Mouse (Mus musculus) frontal cortex, postnatal 14 days (tissue): ENCODE measurements around the gene Tspan18.

Experiments used
- DNase-seq, 2 experiments: peaks; one replicate each; pipeline ENCODE4 v3.0.0; 2022; ENCODE audit warnings: low spot score in 2 of 2

The Tspan18 gene

DNA sequence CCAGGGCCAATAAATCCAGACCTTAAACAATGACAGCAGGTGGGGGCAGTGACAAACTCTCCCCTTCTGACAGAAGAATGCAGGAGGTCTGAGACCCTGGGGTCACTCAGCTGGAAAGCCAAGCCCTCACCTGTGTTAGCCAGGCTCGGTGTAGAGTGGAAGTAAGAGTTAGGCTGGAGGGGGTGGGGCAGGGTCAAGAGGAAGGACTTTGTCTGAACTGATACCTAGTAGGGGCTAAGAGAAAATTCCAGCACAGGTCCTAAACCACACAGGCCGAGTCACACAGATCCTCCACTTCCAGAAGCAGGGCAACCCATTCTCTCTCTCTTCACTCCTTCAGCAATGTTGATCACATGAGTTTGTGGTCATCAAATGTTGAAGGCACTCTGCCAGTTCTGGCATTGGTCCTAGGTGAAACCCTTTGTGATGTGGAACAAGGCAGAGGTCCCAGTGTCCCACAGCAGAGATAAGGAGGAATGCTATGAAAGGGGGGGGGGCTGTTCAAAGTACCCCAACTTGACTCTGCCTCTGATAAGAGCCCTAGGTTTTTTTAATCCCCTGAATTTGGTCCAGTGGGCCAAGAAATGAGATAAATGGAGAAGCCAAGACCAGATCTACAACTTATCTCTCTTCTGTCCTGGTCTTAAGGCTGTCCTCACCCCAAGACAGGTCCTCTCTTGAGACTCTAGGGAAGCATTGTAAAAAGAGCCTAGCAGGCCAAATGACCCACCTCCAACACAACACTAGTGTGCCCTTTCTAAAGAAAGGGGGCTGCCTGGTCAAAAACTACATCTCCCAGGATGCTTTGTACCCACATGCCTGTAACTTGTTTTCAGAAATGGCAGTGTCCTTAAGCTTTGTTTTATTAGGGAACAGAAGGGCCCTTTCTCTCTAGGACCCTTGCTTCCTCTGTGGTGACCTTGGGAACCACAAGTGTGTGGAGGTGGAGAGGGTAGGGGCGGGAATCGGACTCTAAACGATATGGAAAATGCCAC lies 71.7 kb downstream of the Tspan18 start:
- no peak for DNase-seq

- no peak for DNase-seq
Measured at GRCm38 (mm10) chr2:93261521-93262290, 72.6 kb downstream of the Tspan18 start.

- DNase-seq, result no peak
Measured at GRCm38 (mm10) chr2:93257634-93258033, 76.7 kb downstream of the Tspan18 start.

GRCm38 (mm10) chr2:93256735-93257405 lies 77.4 kb downstream of the Tspan18 start:
- DNase-seq, result no peak

- DNase-seq, result peak; percentile 7 to 28
Measured at GRCm38 (mm10) chr2:93252356-93252755, 81.9 kb downstream of the Tspan18 start.

- no peak for DNase-seq
Measured at GRCm38 (mm10) chr2:93250611-93251010, 83.7 kb downstream of the Tspan18 start.

GRCm38 (mm10) chr2:93249058-93249457 lies 85.2 kb downstream of the Tspan18 start:
- DNase-seq, result no peak

- DNase-seq, result no peak
Measured at GRCm38 (mm10) chr2:93244090-93244443, 90.2 kb downstream of the Tspan18 start.

DNA sequence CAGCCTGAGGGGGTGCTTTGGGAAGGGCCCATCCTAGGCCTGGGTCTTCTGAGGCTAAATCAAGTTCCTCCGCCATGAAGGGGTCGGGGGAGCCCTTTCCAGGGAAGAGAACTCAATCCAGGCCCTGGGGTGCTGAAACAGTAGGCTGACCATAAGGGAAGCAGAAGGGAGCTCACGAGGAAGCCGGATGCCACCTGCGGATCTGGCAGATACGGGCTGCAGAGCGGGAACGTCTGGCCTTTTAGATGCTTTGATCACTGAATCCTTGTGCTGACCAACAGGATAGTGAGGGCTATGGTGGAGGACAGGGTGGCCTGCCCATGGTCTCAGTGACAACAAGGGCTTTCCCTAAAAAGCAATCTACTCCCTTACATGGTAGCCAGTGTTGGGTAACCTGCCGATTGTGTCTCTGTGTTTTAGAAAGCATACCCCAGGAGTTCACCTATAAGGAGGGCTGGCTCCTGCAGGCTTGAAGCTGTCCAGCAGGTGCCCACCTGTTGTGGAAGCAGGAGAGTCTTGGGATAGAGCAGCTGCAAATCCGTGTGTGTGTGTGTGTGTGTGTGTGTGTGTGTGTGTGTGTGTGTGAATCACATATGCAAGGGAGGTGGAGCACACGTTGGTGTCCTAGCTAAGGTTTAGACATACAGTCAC lies 90.7 kb downstream of the Tspan18 start:
- no peak for DNase-seq

- DNase-seq, result no peak
Measured at GRCm38 (mm10) chr2:93242166-93242565, 92.1 kb downstream of the Tspan18 start.

DNA sequence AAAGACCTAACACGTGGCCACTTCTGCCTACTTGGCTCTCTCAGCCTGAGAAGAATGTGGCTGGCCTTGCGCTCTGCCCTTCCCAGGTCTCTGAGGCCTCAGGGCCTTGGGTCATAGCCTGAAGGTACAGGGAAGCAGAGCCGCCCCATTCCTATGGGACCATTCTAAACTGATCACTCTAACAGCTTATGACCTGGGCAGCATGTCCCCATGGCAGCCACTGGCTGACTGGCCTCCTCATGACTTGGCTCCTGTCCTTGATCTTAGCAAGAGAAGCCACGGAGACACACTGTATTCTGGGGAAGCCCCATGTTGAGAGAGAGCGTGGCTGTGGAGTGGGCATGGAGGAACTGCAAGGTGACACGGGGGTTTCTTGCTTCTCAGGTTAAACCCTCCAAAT lies 95.4 kb downstream of the Tspan18 start:
- DNase-seq, result no peak

DNA sequence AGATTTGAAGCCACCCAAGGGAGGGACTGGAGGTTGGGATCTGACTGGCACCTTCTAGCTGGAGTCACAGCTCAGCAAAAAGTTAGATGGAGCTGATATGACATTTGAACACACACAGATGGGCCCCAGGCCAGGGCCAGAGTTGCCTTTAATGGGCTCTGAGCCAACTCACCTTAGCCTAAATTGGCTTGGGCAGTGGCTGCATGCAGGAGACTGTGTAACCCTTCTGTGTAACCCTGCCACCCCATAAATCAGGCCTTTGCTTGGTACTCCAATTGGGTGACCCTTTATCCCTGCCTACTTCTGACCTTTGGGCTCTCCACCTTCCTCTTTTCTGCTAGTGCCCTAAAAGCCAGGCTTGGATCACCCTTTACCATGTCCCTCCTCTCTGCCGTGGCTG lies 97.2 kb downstream of the Tspan18 start:
- DNase-seq, result no peak

GRCm38 (mm10) chr2:93232141-93232540 lies 102.2 kb downstream of the Tspan18 start:
- no peak for DNase-seq

DNA sequence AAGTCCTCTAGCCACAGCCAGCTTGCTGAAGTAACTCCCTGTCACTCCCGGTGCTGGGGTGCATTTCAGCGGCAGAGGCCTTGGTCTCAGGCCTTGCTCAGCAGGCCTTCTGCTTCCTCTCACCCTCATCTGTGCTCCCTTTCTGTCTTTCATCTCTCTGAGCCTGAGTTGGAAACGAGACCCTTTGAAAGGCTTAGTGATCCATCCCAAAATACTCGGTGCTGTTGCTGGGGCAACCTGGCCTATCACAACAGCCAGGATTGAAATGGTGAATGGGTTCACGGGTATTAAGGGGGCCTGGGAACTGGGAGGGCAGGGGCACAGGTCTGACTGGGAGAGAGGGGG lies 105.9 kb downstream of the Tspan18 start:
- no peak for DNase-seq

DNA sequence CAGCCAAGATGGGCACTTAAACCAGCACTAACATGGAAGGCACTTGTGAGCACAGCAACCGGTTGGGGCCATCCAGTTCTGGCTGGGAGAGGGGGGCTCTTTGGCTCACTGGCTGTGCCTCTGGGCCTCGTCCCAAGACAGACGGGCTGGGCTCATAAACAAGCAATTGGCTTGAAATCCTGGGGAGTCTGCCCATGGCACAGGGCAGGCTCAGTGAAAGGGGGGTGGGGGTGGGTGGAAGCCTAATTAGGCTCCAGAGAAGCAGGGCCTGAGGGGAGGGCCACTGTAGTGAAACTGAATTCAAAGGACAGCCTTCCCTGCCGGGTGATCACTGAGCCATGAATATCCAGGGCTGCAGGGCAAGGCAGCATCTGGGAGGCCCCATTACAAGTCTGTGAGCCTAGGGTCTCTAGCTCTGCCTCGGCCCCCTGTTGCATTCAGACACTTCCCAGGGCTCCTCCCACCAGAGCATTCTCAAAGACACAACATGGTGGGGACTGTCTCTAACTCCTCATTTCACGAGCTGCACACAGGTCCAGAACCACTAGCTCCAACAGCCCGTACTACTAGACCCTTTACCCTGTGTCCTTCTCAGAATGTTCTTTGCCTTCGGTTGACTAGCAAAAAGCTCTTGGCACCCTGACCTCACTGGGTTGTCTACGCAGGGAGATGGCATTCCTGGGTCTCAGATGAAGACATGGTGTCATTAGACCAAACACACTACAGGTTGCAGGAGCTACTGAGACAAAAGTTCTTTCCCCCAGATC lies 106.4 kb downstream of the Tspan18 start:
- no peak for DNase-seq

DNA sequence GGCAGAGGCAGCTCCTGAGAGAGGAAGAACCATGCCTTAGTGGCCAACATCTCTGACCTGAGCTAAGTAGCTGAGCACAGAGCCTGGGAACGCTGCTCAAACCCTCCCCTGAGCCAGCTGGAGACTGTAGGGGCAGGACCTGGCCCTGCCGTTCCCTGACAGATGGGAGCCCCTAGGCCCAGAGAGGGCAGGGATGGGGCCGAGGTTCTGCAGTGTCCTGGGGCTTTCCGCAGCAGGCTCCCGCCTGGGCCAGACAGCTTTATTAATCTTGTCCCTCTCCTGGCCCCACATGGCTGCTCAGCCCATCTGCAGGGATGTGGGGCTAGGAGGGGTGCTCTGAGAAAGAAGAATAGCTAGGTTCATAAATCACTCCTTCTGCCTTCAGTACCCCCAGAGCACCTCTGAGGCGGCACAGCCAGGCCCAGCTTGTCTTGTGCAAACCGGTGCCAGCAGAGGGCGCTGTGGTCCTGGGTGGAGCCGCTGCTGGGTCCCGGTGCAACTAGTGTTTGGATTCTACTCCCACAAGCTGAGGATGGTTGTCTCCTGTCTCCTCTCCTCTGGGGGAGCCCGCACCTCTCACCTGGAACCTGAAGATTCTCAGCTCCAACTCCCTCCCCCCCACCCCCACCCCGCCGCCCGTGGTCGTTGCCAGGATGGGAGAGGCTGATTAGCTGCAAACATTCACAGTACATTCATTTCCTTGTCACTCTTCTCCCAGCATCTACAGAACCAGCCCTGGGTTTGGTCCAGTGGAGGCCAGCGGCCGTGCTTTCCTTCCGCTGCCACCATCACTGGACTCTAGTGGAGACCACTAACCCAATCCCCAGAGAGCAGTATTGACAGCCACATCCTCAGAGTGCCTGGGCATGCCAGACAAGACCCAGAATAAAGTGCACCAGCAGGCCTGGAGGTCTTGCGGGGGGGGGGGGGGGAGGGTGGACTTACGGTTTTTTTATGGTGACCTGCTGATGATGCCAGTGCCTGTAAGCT lies 107.4 kb downstream of the Tspan18 start:
- peak; percentile 51 to 72 for DNase-seq

DNA sequence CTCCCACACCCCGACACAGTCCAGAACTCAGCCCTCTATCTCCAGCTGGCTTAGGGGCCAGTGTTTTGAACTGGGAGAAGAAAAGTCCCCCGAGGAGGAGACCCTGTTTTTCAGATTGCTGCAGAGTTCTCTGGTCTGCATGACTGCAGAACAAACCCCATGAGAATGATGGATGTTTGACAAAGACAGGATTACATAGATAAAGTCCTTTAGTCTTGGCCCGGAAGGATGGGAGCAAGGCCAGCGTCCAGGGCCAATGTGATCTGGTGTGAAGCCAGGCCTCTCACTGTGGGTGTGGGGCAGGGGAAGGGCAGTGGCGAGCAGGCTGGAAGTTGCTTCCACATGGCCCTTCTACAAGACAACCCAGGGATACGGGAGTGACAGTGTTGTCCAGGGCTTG lies 110.8 kb downstream of the Tspan18 start:
- no peak for DNase-seq

- DNase-seq, result no peak
Measured at GRCm38 (mm10) chr2:93220447-93220846, 113.9 kb downstream of the Tspan18 start.

DNA sequence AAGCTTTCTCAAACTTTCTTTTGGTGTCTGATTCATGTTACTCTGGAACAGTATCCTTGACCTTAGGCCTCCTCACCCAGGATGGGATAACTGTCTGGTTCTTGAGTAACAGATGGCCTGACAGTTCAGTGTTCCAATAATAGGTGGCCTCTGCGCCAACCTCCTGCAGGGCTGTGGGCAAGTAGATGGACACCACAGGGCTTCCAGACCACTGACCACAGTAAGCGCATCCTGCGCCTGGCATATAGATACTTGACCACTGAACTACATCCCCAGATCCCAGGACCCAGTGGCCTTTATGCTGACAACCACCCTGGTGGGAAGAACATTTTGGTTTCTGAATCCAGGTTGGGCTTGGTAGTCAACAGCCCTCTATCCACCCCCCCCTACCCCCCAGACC lies 114.7 kb downstream of the Tspan18 start:
- DNase-seq, result no peak
